Mouse (Mus musculus): ENCODE results near the gene Vwa8.

Gene Vwa8

GRCm38 (mm10) chr14:79151711-79152110, 302.9 kb downstream of the Vwa8 start:
- DNase-seq: no peak

GRCm38 (mm10) chr14:79153896-79154295, 305.0 kb downstream of the Vwa8 start:
- DNase-seq: no peak

- no peak for DNase-seq
Measured at GRCm38 (mm10) chr14:79154961-79155360, 306.1 kb downstream of the Vwa8 start.

GRCm38 (mm10) chr14:79156526-79157411, 307.9 kb downstream of the Vwa8 start:
- DNase-seq: peak; percentile 91

- peak; percentile 87 for DNase-seq
Measured at GRCm38 (mm10) chr14:79157451-79158218, 308.8 kb downstream of the Vwa8 start.

- no peak for DNase-seq
Measured at GRCm38 (mm10) chr14:79158219-79158521, 309.3 kb downstream of the Vwa8 start.

GRCm38 (mm10) chr14:79158673-79159200, 309.9 kb downstream of the Vwa8 start:
- DNase-seq: peak; percentile 36

GRCm38 (mm10) chr14:79159451-79159850, 310.6 kb downstream of the Vwa8 start:
- no peak for DNase-seq

- no peak for DNase-seq
Measured at GRCm38 (mm10) chr14:79160486-79160885, 311.6 kb downstream of the Vwa8 start.

- DNase-seq: no peak
Measured at GRCm38 (mm10) chr14:79160966-79161365, 312.1 kb downstream of the Vwa8 start.

- DNase-seq: no peak
Measured at GRCm38 (mm10) chr14:79161741-79162140, 312.9 kb downstream of the Vwa8 start.

- no peak for DNase-seq
Measured at GRCm38 (mm10) chr14:79162678-79163077, 313.8 kb downstream of the Vwa8 start.

GRCm38 (mm10) chr14:79164334-79164733, 315.5 kb downstream of the Vwa8 start:
- DNase-seq: no peak

- DNase-seq: no peak
Measured at GRCm38 (mm10) chr14:79164925-79165324, 316.1 kb downstream of the Vwa8 start.

- DNase-seq: no peak
Measured at GRCm38 (mm10) chr14:79174526-79174925, 325.7 kb downstream of the Vwa8 start.

- DNase-seq: no peak
Measured at GRCm38 (mm10) chr14:79177754-79178153, 328.9 kb downstream of the Vwa8 start.

- DNase-seq: no peak
Measured at GRCm38 (mm10) chr14:79178247-79178646, 329.4 kb downstream of the Vwa8 start.

- DNase-seq: no peak
Measured at GRCm38 (mm10) chr14:79180078-79180730, 331.4 kb downstream of the Vwa8 start.

GRCm38 (mm10) chr14:79181748-79182147, 332.9 kb downstream of the Vwa8 start:
- no peak for DNase-seq

- no peak for DNase-seq
Measured at GRCm38 (mm10) chr14:79182801-79183200, 333.9 kb downstream of the Vwa8 start.

GRCm38 (mm10) chr14:79183261-79183660, 334.4 kb downstream of the Vwa8 start:
- no peak for DNase-seq

GRCm38 (mm10) chr14:79184071-79184470, 335.2 kb downstream of the Vwa8 start:
- no peak for DNase-seq

GRCm38 (mm10) chr14:79185018-79185685, 336.3 kb downstream of the Vwa8 start:
- no peak for DNase-seq

Data from cerebellum, adult 9-11 months (tissue).